Mouse (Mus musculus) liver, embryonic 12.5 days (tissue): Measurements from ENCODE around the gene Keap1. TPM values are rescaled to one million over a fixed set of nuclear protein-coding genes. Genes with fewer than 3 reads are reported as not detected.
"Not testable (repeated sequence)": the region's sequence is repeated elsewhere in the genome, so short reads cannot be mapped to it uniquely, and the experiment has no call there.

Experiments
- ATAC-seq: fragments of 200-750 bp; cut with Nextera tagmentation; 2 replicates; pipeline ENCODE4 v1.8.0; 2017; ENCODE audit warnings: moderate number of reproducible peaks, mild to moderate bottlenecking, moderate library complexity
- H3K27ac ChIP-seq: fragments of 300-500 bp; sonication (generic); 2 replicates; pipeline ENCODE4 v1.5.1; 2016; ENCODE audit warnings: mild to moderate bottlenecking
- H3K27me3 ChIP-seq: fragments of 300-500 bp; sonication (generic); replicated peaks from 2 replicates; pipeline ENCODE4 v1.6.1; 2016; ENCODE audit warnings: mild to moderate bottlenecking, moderate library complexity
- H3K36me3 ChIP-seq: fragments of 300-500 bp; sonication (generic); 2 replicates; pipeline ENCODE4 v1.6.1; 2016; ENCODE audit warnings: mild to moderate bottlenecking, moderate library complexity
- H3K4me1 ChIP-seq: fragments of 300-500 bp; sonication (generic); 2 replicates; pipeline ENCODE4 v1.6.1; 2016
- H3K4me2 ChIP-seq: fragments of 300-500 bp; sonication (generic); 2 replicates; pipeline ENCODE4 v1.6.1; 2016; ENCODE audit warnings: mild to moderate bottlenecking, moderate library complexity
- H3K4me3 ChIP-seq: fragments of 300-500 bp; sonication (generic); 2 replicates; pipeline ENCODE4 v1.5.1; 2016; ENCODE audit warnings: mild to moderate bottlenecking, moderate library complexity
- H3K9ac ChIP-seq: fragments of 300-500 bp; sonication (generic); 2 replicates; pipeline ENCODE4 v1.6.1; 2016; ENCODE audit warnings: mild to moderate bottlenecking, moderate library complexity
- H3K9me3 ChIP-seq: fragments of 300-500 bp; sonication (generic); replicated peaks from 2 replicates; pipeline ENCODE4 v1.6.1; 2016; ENCODE audit warnings: mild to moderate bottlenecking, moderate library complexity
- WGBS: fragments of 180-500 bp; shearing (Covaris S2); methylation state at CpG from one replicate; pipeline ENCODE4 v1.1.7; 2016; ENCODE audit not compliant: insufficient replicate concordance; 5-methylcytosine and 5-hydroxymethylcytosine counted together
- polyA plus RNA-seq: library from polyadenylated mRNA; unstranded; fragments of >200 nt; fragmentation: Nextera tagmentation; extraction: Ambion mirVana; gene quantifications from 2 replicates; pipeline ENCODE4 v1.2.1, GENCODE M21; 2016

The Keap1 gene
- polyA plus RNA-seq, 1 experiment from 2014 or later, result 41.6 TPM

- ATAC-seq, result not testable (repeated sequence)
- WGBS, result 50% methylated on average over 4 of the region's 4 CpGs
Measured at GRCm38 (mm10) chr9:21256349-21256748, 17.2 kb upstream of the Keap1 start.

GRCm38 (mm10) chr9:21254690-21255089 lies 15.5 kb upstream of the Keap1 start:
- Histone ChIP-seq H3K4me1 (peaks cover 9% of the 10 kb centered on the region; the same call in 1 of the 2 replicates), H3K27me3 (peaks cover 54% of the 10 kb centered on the region), H3K4me3 (no peak overlapping the region), H3K36me3 (no peaks in the 10 kb centered on the region), H3K4me2 (no peak overlapping the region), H3K9ac (no peak overlapping the region), H3K9me3 (no peaks in the 10 kb centered on the region), H3K27ac (no peak overlapping the region)
- ATAC-seq, result no peak

More at GRCm38 (mm10) chr9:21256349-21256748, 17.2 kb upstream of the Keap1 start:
- not testable (repeated sequence) for H3K27ac ChIP-seq, H3K9me3 ChIP-seq, H3K36me3 ChIP-seq, H3K9ac ChIP-seq, H3K4me2 ChIP-seq, H3K4me1 ChIP-seq, H3K4me3 ChIP-seq
- H3K27me3 ChIP-seq, result peaks cover 37% of the 10 kb centered on the region

DNA sequence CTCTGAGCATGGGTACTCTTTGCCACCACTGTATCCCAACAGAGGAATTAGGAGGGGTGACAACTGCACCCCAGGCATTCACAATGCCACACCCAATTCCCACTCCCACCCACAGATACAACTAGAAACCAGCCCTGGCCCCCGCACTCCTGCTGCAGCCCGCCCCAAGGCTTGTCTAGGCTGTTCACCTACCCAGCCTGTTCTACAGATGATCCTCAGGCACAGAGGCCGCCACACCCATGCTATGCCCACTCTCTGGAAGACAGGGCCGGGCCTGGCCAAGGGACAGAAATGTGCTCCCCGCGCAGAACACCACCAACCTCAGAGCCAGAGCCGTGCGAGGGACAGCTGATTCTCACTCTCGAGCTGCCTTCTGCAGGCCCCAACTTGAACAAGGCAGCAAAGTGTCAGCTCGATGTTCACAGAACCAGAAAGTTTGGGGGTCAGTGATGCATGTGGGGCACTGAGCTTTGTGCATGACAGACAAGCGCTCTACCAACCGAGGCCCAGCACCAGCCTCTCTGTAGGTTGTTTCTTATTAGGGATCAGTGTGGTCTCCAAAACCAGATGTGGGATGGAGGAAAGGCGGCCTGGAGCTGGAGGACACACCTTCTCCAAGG lies 12.1 kb upstream of the Keap1 start:
- ATAC-seq, result no peak
- no peak overlapping the region for H3K27ac ChIP-seq

DNA sequence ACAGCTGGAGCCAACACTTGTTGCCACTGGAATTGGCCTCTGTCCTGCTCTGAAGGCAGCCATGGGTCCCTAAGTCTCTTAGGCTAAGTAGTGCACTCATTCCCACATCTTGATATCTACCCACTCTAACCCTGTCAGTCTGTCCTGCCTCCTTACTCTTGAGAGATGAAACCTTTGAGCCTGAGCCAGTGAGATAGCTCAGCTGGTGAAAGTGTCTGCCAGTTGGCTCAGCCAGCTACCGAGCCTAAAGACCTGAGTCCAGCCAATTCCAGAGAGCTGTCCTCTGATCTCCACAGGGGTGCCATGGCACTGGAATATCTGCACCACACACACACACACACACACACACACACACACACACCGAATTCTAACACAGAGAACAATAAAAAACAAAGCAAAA lies 11.3 kb upstream of the Keap1 start:
- H3K4me3 ChIP-seq, result no peak overlapping the region
- no peak for ATAC-seq
- WGBS, result 48% methylated on average over 2 of the region's 2 CpGs
- no peaks in the 10 kb centered on the region for H3K36me3 ChIP-seq
- H3K27ac ChIP-seq, result no peak overlapping the region
- no peaks in the 10 kb centered on the region for H3K9me3 ChIP-seq
- H3K27me3 ChIP-seq, result peaks cover 87% of the 10 kb centered on the region
- no peak overlapping the region for H3K4me2 ChIP-seq
- peaks cover 19% of the 10 kb centered on the region for H3K4me1 ChIP-seq
- H3K9ac ChIP-seq, result no peak overlapping the region

More for the DNA sequence above, 12.1 kb upstream of the Keap1 start:
- WGBS, result 65% methylated on average over 13 of the region's 13 CpGs
- no peak overlapping the region for H3K9ac ChIP-seq
- no peaks in the 10 kb centered on the region for H3K36me3 ChIP-seq
- peaks cover 19% of the 10 kb centered on the region for H3K4me1 ChIP-seq
- H3K9me3 ChIP-seq, result no peaks in the 10 kb centered on the region
- H3K27me3 ChIP-seq, result peaks cover 80% of the 10 kb centered on the region
- no peak overlapping the region for H3K4me2 ChIP-seq
- no peak overlapping the region for H3K4me3 ChIP-seq

DNA sequence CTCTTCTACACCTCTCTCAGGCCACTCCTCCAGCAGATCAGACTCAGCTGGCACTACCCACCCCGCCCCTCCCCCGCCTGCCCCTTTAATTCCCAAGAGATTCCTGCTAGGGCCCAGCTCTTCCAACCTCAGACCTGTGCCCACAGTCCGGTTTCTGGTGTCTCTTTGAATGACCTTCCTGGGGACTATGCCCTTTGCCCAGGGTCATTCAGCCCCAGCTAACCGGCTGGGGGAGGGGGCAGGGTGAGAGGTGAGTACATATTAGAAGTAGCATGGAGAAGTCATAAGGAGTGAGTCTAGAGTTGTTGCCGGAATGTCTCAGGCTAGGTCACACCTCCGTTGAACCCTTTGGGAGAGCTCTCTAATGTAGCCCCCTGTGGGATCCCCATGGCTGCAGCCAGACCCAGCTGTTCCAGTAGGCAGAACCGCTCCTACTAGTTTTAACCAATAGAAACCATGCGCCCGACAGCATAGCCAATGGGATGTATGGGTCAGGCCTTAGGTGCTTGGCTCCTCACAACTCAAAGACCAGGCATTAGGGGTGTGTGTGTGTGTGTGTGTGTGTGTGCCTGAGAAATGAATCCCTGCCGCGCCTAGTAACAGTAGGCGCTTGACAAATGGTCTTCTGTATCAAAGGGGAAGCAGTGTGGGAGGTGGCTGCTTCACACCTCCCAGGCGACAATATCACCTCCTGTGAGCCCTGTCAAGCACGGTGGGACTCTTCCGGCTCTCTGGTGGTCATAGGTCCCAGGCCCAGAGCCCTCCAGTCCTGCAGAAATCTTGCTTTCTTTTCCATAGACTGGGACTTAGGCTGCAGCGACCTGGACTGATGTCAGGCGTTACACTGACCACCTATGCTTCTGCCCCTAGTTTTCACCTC lies 10.7 kb upstream of the Keap1 start:
- H3K36me3 ChIP-seq, result no peaks in the 10 kb centered on the region
- 18% methylated on average over 17 of the region's 17 CpGs for WGBS
- peaks cover 92% of the 10 kb centered on the region for H3K27me3 ChIP-seq
- H3K4me2 ChIP-seq, result no peak overlapping the region
- H3K9me3 ChIP-seq, result no peaks in the 10 kb centered on the region
- no peak overlapping the region for H3K9ac ChIP-seq
- no peak overlapping the region for H3K4me3 ChIP-seq
- H3K4me1 ChIP-seq, result peaks cover 22% of the 10 kb centered on the region
- H3K27ac ChIP-seq, result no peak overlapping the region
- ATAC-seq, result peak; percentile 51

DNA sequence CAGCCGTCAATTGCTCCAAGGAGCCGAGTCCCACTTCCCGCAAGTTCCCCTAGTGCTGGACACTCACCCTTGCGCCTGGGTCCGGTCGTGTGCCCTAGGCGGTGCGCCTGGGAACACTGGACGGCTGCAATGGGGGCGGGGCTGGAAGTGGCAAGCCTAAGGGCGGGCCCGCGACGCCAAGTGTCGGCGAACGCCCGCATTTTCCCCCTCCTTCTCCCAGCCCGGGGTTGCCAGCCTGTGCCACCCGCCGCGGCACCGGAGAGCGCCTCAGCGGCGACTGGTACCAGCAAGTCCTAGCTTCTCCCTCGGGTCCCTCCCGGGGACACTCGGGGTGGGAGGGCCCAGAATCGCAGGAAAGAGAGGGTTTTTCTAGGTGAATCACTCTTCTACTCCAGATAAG lies 9.2 kb upstream of the Keap1 start, which contains the start of gene S1pr5:
TSS of gene S1pr5 (minus strand) at position 118 of the 400 bp plus-strand sequence.
- Histone ChIP-seq H3K4me1 (peaks cover 34% of the 10 kb centered on the region), H3K27ac (no peak within 1 kb of the TSS), H3K4me2 (peak within 1 kb of the TSS; percentile 53), H3K36me3 (no peaks in the 10 kb centered on the region), H3K9me3 (no peaks in the 10 kb centered on the region), H3K9ac (no peak within 1 kb of the TSS), H3K4me3 (peak within 1 kb of the TSS; percentile 38), H3K27me3 (peaks cover 99% of the 10 kb centered on the region)
- WGBS, result 4% methylated on average over 30 of the region's 30 CpGs
- ATAC-seq, result no peak

DNA sequence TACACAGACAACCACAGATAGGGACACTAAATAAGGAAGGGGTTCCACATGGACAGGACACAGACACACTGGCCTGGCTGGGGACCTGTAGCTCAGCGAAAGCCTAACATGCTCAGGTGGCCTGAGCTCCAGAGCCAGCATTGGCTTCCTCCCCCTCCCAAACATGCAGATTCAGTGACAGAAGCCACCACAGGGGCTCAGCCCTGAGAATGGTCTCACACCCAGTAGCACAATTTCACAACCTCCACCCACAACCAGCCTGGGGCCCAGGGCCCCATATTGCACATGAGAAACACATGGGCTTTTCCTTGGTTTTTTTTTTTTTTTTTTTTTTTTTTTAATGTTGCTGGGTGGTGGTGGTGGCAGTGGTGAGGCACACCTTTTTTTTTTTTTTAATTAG lies 7.2 kb upstream of the Keap1 start:
- Histone ChIP-seq H3K36me3 (no peaks in the 10 kb centered on the region), H3K4me3 (no peak overlapping the region), H3K4me1 (peaks cover 34% of the 10 kb centered on the region), H3K27ac (no peak overlapping the region), H3K9ac (no peak overlapping the region), H3K9me3 (0 out of 2 replicates have a peak, but pooled peaks cover 4% of the 10 kb centered on the region), H3K4me2 (no peak overlapping the region), H3K27me3 (peaks cover 98% of the 10 kb centered on the region)
- WGBS, result 74% methylated on average over 1 of the region's 1 CpGs
- no peak for ATAC-seq

DNA sequence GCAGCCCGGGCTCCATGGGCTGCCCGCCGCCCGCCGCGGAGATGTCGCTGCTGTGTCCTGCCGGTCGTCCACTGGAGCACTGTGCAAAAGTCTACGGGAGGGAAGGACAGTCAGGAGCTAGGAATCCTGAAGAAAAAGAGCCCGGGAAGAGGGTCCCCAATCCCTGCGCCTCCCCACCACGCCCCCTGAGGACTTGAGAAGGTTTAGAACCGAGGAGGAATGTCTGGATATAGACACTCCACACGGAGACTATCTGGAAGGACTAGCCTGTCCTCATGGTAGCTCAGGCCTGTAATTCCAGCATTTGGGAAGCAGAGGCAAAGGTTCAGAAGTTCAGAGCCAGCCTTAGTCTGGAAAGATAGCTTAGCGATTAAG lies 5.9 kb upstream of the Keap1 start:
- peak overlapping the region; percentile 39 for H3K4me3 ChIP-seq
- H3K4me2 ChIP-seq, result peak overlapping the region; percentile 68
- H3K36me3 ChIP-seq, result no peaks in the 10 kb centered on the region
- 0 out of 2 replicates have a peak, but pooled peaks cover 4% of the 10 kb centered on the region for H3K9me3 ChIP-seq
- H3K27me3 ChIP-seq, result peaks cover 86% of the 10 kb centered on the region
- peaks cover 35% of the 10 kb centered on the region for H3K4me1 ChIP-seq
- ATAC-seq, result no peak
- no peak overlapping the region for H3K9ac ChIP-seq
- H3K27ac ChIP-seq, result no peak overlapping the region
- 5% methylated on average over 16 of the region's 16 CpGs for WGBS

DNA sequence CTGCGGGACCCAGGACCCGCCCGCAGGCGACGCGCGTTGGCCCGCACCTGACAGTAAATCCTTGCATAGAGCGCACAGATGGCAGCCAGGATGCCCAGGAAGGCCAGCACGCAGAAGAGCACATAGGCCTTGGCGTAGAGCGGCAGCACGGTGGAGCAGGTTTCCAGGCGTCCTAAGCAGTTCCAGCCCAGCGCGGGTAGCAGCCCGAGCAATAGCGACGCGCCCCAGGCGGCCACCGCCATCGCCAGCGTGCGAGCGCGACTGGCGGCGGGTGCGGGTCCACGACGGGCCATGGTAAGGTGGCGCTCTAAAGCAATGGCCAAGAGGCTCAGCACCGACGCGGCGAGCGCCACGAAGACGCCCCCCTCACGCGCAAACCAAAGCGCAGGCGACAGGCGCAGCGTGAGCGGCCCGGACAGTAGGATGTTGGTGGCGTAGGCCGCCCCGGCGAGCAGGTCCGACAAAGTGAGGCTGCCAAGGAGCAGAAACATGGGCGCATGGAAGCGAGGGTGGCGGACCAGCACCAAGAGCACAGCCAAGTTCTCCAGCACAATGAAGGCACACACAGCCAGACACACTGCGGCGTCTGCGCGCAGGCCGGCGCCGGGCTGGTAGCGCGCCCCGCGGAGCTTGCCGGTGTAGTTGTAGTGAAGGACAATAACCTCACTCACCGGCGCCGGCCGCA lies 5.4 kb upstream of the Keap1 start:
- Histone ChIP-seq H3K9ac (no peak overlapping the region), H3K27ac (no peak overlapping the region), H3K27me3 (peaks cover 81% of the 10 kb centered on the region), H3K9me3 (0 out of 2 replicates have a peak, but pooled peaks cover 4% of the 10 kb centered on the region), H3K4me1 (peaks cover 37% of the 10 kb centered on the region), H3K4me2 (peak overlapping the region; percentile 68), H3K4me3 (peak overlapping the region; percentile 39), H3K36me3 (no peaks in the 10 kb centered on the region)
- no peak for ATAC-seq
- WGBS, result 2% methylated on average over 72 of the region's 72 CpGs

GRCm38 (mm10) chr9:21243826-21244427 lies 4.8 kb upstream of the Keap1 start:
- Histone ChIP-seq H3K9ac (no peak overlapping the region), H3K27me3 (peaks cover 74% of the 10 kb centered on the region), H3K9me3 (0 out of 2 replicates have a peak, but pooled peaks cover 4% of the 10 kb centered on the region), H3K36me3 (no peaks in the 10 kb centered on the region), H3K4me1 (peaks cover 38% of the 10 kb centered on the region), H3K4me3 (peak overlapping the region; percentile 39), H3K27ac (no peak overlapping the region), H3K4me2 (peak overlapping the region; percentile 68)
- WGBS, result 6% methylated on average over 42 of the region's 42 CpGs
- ATAC-seq, result no peak

- H3K27me3 ChIP-seq, result peaks cover 49% of the 10 kb centered on the region
- H3K9me3 ChIP-seq, result 0 out of 2 replicates have a peak, but pooled peaks cover 4% of the 10 kb centered on the region
- H3K9ac ChIP-seq, result no peak overlapping the region
- no peak overlapping the region for H3K27ac ChIP-seq
- no peak overlapping the region for H3K4me2 ChIP-seq
- WGBS, result 3% methylated on average over 11 of the region's 11 CpGs
- ATAC-seq, result no peak
- H3K4me3 ChIP-seq, result no peak overlapping the region
- peaks cover 10% of the 10 kb centered on the region for H3K36me3 ChIP-seq
- peaks cover 48% of the 10 kb centered on the region for H3K4me1 ChIP-seq
Measured at GRCm38 (mm10) chr9:21241343-21241742, 2.2 kb upstream of the Keap1 start.
